Mouse (Mus musculus) erythroblast, embryonic 14.5 days (primary cell): ENCODE data around the gene Ttc7.

Experiments used
- GATA1 ChIP-seq: IDR thresholded peaks from 2 replicates; pipeline ENCODE4 v1.6.1; 2012; ENCODE audit warnings: low read length, inconsistent platforms, mixed read lengths
- TAL1 ChIP-seq: IDR thresholded peaks from 3 replicates; pipeline ENCODE4 v1.6.1; 2012; ENCODE audit warnings: low read length, inconsistent platforms, mixed read lengths

- no peak for TF ChIP-seq TAL1
- no peak for TF ChIP-seq GATA1
Observed at GRCm38 (mm10) chr17:87282706-87283053, at the start of gene Ttc7.
